Mouse (Mus musculus): Measurements from ENCODE around the gene Rtkn.

Rtkn gene

GRCm38 (mm10) chr6:83116373-83117164 is 18.7 kb upstream of the Rtkn start:
- DNase-seq (ENCODE audit: low read depth) = no peak

- no peak for DNase-seq (ENCODE audit: low read depth)
These were observed 18.2 kb upstream of the Rtkn start for GRCm38 (mm10) chr6:83117165-83117438.

- DNase-seq (ENCODE audit: low read depth) = no peak
These were observed 17.6 kb upstream of the Rtkn start for GRCm38 (mm10) chr6:83117616-83118015.

GRCm38 (mm10) chr6:83118369-83118768 is 16.9 kb upstream of the Rtkn start:
- no peak for DNase-seq (ENCODE audit: low read depth)

GRCm38 (mm10) chr6:83118825-83119733 is 16.2 kb upstream of the Rtkn start:
- no peak for DNase-seq (ENCODE audit: low read depth)

GRCm38 (mm10) chr6:83119734-83120051 is 15.6 kb upstream of the Rtkn start:
- no peak for DNase-seq (ENCODE audit: low read depth)

- DNase-seq (ENCODE audit: low read depth) = peak; percentile 95
These were observed 14.1 kb upstream of the Rtkn start, which contains the start of gene Wbp1 for GRCm38 (mm10) chr6:83120930-83121862. Wbp1 (minus strand) TSS chr6:83121559.

GRCm38 (mm10) chr6:83121863-83122710 is 13.2 kb upstream of the Rtkn start:
- DNase-seq (ENCODE audit: low read depth) = no peak

- no peak for DNase-seq (ENCODE audit: low read depth)
These were observed 12.3 kb upstream of the Rtkn start for GRCm38 (mm10) chr6:83122961-83123360.

GRCm38 (mm10) chr6:83124851-83125312 is 10.4 kb upstream of the Rtkn start:
- DNase-seq (ENCODE audit: low read depth) = peak; percentile 97

GRCm38 (mm10) chr6:83125331-83125730 is 9.9 kb upstream of the Rtkn start, which contains the start of gene Ino80b:
Ino80b (minus strand) TSS chr6:83125431.
- DNase-seq (ENCODE audit: low read depth) = no peak

GRCm38 (mm10) chr6:83127419-83127818 is 7.8 kb upstream of the Rtkn start:
- no peak for DNase-seq (ENCODE audit: low read depth)

GRCm38 (mm10) chr6:83131469-83132034 is 3.7 kb upstream of the Rtkn start:
- DNase-seq (ENCODE audit: low read depth) = no peak

GRCm38 (mm10) chr6:83132176-83132919 is 2.9 kb upstream of the Rtkn start:
- no peak for DNase-seq (ENCODE audit: low read depth)

- no peak for DNase-seq (ENCODE audit: low read depth)
These were observed 1.0 kb upstream of the Rtkn start for GRCm38 (mm10) chr6:83134226-83134625.

- no peak for DNase-seq (ENCODE audit: low read depth)
These were observed 403 bp downstream of the Rtkn start for GRCm38 (mm10) chr6:83135571-83136161.

- no peak for DNase-seq (ENCODE audit: low read depth)
These were observed 1.1 kb downstream of the Rtkn start for GRCm38 (mm10) chr6:83136291-83136880.

- DNase-seq (ENCODE audit: low read depth) = no peak
These were observed 1.8 kb downstream of the Rtkn start for GRCm38 (mm10) chr6:83136881-83137575.

GRCm38 (mm10) chr6:83137576-83137950 is 2.3 kb downstream of the Rtkn start:
- DNase-seq (ENCODE audit: low read depth) = no peak

Measured in c-Kit-positive CD71-negative TER-119-negative erythroid progenitor cells, embryonic 14.5 days (primary cell).